Mouse (Mus musculus) hindlimb bud, embryonic 11.5 days (tissue): ENCODE results near the gene Tmem231.
A peak's percentile ranks its signal among the peaks of the same experiment; 100 is the strongest.
"Not testable (repeated sequence)": the region's sequence is repeated elsewhere in the genome, so short reads cannot be mapped to it uniquely, and the experiment has no call there.

ENCODE experiments used
- DNase-seq: peaks from one replicate; pipeline ENCODE4 v3.0.0-alpha.2; 2012; ENCODE audit warnings: low read depth, low spot score; ENCODE audit errors: extremely low spot score

The Tmem231 gene

GRCm38 (mm10) chr8:111950846-111951245 lies 17.2 kb upstream of the Tmem231 start:
- no peak for DNase-seq

GRCm38 (mm10) chr8:111947954-111948353 lies 14.3 kb upstream of the Tmem231 start:
- no peak for DNase-seq

DNA sequence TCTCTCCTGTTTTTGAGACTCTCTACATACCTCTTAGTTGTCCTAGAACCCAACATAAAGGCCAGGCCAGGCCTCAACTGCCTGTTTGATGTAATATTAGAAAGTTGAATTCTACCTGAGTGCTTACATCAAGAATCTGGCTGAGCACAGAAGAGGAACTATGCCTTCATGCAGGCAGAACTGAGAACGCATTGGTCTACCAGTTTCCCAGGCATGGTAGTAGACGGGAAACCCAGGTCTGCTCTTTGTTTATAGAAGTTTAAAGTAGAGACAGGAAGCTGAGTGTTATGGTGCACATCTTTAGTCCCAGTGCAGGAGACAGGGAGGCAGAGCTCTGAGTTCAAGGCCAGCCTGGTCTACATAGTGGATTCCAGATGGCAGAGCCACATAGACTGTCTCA lies 13.5 kb upstream of the Tmem231 start:
- no peak for DNase-seq

- no peak for DNase-seq
These were observed 9.9 kb upstream of the Tmem231 start for GRCm38 (mm10) chr8:111943544-111943943.

- DNase-seq: no peak
These were observed 7.4 kb upstream of the Tmem231 start for GRCm38 (mm10) chr8:111941101-111941454.

- peak; percentile 96 for DNase-seq
These were observed 6.8 kb upstream of the Tmem231 start, which contains the start of gene Gabarapl2 for GRCm38 (mm10) chr8:111940171-111941100. Gene Gabarapl2 (plus strand): TSS chr8:111940703.

DNA sequence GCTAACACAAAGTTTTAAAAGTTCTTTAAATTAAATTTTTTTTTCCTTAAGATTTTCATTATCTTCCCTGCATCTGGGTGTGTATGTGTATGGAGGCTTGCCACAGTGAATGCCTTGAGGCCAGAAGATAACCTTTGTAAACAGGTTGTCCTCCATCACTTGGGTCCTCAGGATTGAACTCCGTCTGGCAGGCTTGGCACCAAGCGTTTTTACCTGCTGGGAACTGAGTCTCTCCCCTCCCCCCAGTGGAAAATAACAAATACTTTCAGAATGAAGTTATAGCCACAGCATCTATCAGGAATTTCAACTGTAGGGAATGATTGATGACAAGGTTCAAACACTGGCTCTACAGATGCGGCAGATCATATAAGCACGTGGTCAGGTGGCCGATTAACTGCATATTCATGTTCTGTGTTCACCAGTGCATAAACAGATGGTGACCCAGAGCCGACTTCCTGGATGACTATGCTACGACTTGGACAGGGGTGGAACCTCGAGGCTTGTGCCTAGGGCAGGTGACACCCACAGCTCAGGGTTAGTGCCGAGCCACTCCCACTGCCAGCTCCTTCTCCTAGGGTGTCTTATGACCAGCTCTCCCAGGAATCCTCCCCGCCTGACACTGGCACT lies 5.9 kb upstream of the Tmem231 start:
- DNase-seq: no peak

DNA sequence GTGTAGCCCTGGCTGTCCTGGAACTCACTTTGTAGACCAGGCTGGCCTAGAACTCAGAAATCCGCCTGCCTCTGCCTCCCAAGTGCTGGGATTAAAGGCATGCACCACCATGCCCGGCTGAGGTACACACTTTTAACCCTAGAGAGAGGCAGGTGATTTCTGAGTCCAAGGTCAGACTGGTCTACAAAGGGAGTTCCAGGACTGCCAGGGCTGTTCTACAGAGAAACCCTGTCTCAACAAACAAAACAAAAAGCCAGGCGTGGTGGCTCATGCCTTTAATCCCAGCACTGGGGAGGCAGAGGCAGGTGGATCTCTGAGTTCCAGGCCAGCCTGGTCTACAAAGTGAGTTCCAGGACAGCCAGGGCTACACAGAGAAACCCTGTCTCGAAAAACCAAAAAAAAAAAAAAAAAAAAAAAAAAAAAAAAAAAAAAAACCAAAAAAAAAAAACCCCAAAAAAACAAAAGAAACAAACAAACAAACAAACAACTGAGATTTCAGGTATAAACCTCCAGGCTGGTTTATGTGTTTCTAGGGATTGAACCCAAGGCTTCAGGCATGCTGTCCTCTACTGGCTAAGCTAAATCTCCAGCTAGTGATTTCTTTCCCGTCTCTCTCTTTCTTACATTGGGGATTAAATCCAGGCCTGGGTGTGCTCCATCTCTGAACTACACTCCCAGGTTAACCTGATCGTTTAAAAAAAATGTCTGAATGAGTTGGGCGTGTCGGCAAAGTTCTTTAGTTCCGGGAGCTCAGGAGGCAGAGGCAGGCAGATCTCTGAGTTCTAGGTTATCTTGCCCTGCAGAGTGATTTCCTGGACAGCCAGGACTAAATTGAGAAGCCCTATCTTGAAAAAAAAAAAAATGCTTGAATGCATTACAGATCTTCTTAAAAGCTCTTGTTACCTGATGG lies 4.7 kb upstream of the Tmem231 start:
- DNase-seq: not testable (repeated sequence)

DNA sequence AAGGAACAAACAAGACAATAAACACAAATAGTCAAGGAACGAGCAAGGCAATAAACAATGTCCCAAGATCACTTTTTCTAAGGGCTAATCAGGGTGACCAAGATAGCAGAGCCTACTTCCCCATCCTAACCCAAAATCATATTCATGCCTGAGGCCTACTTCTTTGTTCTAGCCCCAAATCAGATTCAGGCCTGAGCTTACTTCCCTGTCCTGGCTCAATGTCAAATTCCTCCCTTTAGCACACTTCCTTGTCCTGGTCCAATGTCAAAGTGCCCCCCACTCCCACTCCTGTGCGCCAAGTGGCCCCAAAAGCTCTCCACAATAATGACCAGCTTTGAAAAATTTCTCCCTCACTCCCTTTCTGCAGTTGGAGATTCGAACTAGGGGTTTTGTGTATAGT lies 3.5 kb upstream of the Tmem231 start:
- no peak for DNase-seq

DNA sequence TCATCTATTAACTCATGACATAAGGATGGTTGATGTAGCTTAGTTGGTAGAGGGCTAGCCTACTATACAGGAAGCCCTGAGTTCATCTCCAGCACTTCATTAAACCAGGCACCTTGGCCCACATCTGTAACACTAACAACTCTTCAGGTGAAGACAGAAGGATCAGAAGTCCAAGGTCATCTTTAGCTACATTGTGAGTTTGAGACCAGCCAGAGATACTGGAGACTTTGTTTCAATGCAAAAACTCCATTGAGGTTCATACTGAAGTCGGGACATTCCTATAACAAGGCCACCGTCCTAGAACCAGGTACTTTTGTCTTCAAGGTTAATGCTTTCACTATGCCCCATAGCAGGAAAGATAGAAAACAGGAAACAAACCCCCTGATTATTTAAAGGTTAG lies 520 bp upstream of the Tmem231 start:
- no peak for DNase-seq

GRCm38 (mm10) chr8:111932580-111933336 lies 923 bp downstream of the Tmem231 start:
- no peak for DNase-seq

DNA sequence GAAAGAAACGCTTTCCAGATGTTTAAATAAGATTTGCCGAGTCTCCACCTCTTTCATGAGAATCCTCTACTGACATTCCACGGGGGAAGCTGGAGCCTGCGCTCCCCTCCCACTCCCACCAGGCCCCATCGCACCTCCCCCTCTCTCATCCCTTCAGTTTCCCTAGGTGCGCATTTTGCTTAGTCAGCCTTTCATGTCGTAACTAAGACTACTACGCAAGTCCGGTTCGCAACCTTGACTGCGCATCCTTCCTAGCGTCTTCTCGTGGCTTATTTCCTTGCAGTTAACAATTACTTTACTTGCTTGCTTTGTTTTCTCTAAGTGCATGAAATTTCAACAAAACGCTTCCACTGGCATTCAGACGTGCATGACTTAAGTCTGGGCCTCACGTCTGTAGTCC lies 2.0 kb downstream of the Tmem231 start:
- DNase-seq: no peak

DNA sequence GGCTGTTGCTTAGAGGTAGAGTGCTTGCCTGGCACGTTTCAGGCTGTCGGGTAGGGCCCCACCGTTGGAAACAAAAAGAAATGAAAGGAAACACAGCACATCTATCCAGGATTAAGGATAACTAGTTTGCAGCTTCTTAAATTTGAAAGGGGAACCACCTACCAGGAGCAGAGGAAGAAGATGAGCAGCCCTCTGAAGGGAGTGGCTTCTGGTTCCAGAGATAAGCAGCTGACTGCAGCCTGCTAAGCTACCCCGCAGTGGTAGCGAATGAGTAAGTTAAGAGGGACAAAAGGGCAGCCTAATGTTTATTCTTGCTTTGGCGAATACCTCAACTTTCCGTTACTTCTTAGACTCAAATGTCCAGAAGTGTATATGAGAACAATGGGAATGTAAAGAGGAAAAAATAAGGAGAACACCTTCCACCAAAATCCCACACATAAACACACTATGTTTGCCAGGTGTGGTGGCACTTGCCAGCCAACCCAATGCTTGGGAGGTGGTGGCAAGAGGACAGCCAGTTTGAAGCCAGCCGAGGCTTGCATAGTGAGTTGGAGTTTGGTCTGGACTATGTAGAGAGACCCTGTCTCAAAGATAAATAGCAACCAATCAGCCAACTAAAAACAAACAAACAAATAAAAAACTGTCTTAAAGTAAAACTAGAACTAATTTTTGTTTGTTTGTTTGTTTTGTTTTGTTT lies 3.9 kb downstream of the Tmem231 start:
- no peak for DNase-seq

GRCm38 (mm10) chr8:111924976-111925375 lies 8.7 kb downstream of the Tmem231 start:
- no peak for DNase-seq

DNA sequence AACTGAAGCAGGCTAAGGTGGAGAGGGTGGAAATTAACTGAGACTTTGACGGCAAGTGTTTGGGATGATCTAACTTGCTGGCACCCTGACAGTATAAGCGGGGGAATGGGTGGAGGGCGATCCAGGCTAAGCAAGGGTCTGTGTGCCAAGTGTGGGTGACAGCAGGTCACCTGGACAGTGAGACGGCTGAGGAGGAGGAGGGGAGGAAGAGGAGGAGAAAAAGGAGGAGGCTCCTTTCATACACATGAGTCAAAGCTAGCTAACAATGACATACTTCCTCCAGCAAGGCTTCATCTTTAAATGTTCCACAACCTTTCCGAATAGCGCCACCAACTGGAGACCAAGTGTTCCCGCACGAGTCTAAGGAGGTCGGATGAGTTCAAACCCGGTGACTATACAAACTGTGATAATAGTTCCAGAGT lies 10.3 kb downstream of the Tmem231 start:
- no peak for DNase-seq

DNA sequence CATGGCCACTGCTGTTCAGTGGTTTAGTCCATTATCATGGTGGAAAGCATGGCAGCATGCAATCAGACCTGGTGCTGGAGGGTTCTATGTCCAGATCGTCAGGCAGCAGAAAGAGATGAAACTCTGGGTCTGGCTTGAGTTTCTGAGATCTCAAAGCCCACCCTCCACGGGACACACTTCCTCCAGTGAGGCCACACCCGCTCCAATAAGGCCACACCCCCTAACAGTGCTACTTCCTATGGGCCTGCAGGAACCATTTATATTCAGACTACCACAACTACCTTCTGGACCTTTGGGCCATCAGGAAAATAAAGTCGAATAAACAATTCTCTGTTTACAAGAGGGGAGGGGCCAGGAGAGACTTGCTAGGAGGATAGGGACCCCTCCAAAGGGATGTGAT lies 12.7 kb downstream of the Tmem231 start:
- no peak for DNase-seq

DNA sequence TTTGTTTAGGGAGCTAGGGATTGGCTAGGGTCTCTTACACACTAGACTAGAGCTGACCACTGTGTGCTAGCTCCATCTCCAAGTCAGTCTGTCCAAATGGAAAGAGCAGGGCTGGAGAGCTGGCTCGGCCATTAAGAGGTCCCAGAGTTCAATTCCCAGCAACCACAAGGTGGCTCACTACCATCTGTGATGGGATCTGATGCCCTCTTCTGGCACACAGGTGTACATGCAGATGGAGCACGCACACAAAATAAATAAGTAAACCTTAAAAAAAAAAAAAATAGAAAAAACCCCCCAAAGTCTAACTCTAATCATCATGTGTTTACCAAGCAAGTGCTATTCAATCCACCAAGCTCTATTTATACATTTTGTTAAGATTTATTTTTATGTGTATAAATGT lies 14.0 kb downstream of the Tmem231 start:
- no peak for DNase-seq

GRCm38 (mm10) chr8:111912860-111913432 lies 20.7 kb downstream of the Tmem231 start:
- DNase-seq: no peak

- no peak for DNase-seq
These were observed 22.1 kb downstream of the Tmem231 start for GRCm38 (mm10) chr8:111911572-111911971.
